Mouse (Mus musculus): Measurements from ENCODE around the gene Tk1. TPM values are rescaled to one million over a fixed set of nuclear protein-coding genes. Genes with fewer than 3 reads are reported as not detected.
A peak's percentile ranks its signal among the peaks of the same experiment; 100 is the strongest.
"Not testable (repeated sequence)": the region's sequence is repeated elsewhere in the genome, so short reads cannot be mapped to it uniquely, and the experiment has no call there.

Gene Tk1
- polyA plus RNA-seq, 1 experiment from 2014 or later = 53.8 TPM

DNA sequence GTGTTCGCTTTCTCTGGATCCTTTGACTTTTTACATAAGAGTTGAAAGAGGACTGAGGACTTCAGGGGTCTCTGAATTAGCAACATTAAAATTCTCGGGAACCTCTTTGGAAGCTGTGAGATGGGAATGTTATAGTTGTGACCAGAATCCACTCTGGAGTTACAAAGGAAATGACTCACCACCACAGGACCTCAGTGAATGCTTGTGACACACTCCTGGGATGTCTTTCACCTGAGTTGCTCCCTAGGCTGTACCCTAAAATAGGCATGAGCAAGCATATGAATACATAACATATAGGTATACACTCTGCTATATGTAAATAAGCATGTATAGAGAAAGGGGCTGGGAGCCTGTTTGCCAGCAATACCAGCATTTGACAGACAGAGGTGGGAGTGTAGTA is 17.5 kb upstream of the Tk1 start:
- Histone ChIP-seq H3K36me3 (no peaks in the 10 kb centered on the region), H3K9ac (no peak overlapping the region), H3K27ac (no peak overlapping the region), H3K27me3 (replicated peaks) (no peaks in the 10 kb centered on the region), H3K4me2 (replicated peaks) (no peak overlapping the region), H3K4me3 (no peak overlapping the region), H3K4me1 (peaks cover 10% of the 10 kb centered on the region), H3K9me3 (no peaks in the 10 kb centered on the region)
- no peak for ATAC-seq (ENCODE audit: low FRiP score, low read depth)
- 87% methylated on average over 2 of the region's 2 CpGs for WGBS

GRCm38 (mm10) chr11:117840910-117841309 is 15.0 kb upstream of the Tk1 start:
- H3K36me3 ChIP-seq = no peaks in the 10 kb centered on the region
- no peak overlapping the region for H3K9ac ChIP-seq
- H3K4me2 ChIP-seq (replicated peaks) = no peak overlapping the region
- no peak for ATAC-seq (ENCODE audit: low FRiP score, low read depth)
- H3K4me3 ChIP-seq = no peak overlapping the region
- H3K9me3 ChIP-seq = no peaks in the 10 kb centered on the region
- H3K27me3 ChIP-seq (replicated peaks) = no peaks in the 10 kb centered on the region
- 44% methylated on average over 1 of the region's 1 CpGs for WGBS
- no peaks in the 10 kb centered on the region for H3K4me1 ChIP-seq
- H3K27ac ChIP-seq = no peak overlapping the region

- no peaks in the 10 kb centered on the region for H3K27me3 ChIP-seq (replicated peaks)
- no peak overlapping the region for H3K4me3 ChIP-seq
- 93% methylated on average over 1 of the region's 1 CpGs for WGBS
- H3K36me3 ChIP-seq = no peaks in the 10 kb centered on the region
- H3K4me2 ChIP-seq (replicated peaks) = no peak overlapping the region
- no peaks in the 10 kb centered on the region for H3K9me3 ChIP-seq
- H3K4me1 ChIP-seq = no peaks in the 10 kb centered on the region
- no peak overlapping the region for H3K9ac ChIP-seq
- H3K27ac ChIP-seq = no peak overlapping the region
- no peak for ATAC-seq (ENCODE audit: low FRiP score, low read depth)
Observed at GRCm38 (mm10) chr11:117839021-117839420, 13.1 kb upstream of the Tk1 start.

DNA sequence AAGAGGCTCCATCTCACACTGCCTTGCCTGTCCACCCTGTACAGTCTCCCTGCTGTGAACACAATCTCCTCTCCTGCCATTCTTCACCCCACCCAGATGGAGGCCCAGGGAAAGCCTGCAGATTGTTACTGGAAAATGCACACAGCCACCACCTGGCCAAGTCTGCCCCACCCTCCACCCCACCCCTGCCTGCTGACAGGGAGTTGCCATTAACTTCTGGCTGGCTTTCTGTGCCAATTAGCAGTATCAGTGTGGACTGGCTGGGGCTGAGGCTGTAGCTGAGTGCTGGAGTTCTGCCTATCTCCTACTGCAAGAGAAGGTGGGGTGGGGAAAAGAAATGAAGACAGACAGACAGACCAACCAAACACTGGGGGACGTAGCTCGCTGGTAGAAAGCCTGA is 12.7 kb upstream of the Tk1 start:
- Histone ChIP-seq H3K4me2 (replicated peaks) (no peak overlapping the region), H3K4me1 (no peaks in the 10 kb centered on the region), H3K36me3 (no peaks in the 10 kb centered on the region), H3K9ac (no peak overlapping the region), H3K27ac (no peak overlapping the region), H3K27me3 (replicated peaks) (no peaks in the 10 kb centered on the region), H3K9me3 (no peaks in the 10 kb centered on the region), H3K4me3 (no peak overlapping the region)
- ATAC-seq (ENCODE audit: low FRiP score, low read depth) = no peak
- 78% methylated on average over 2 of the region's 2 CpGs for WGBS

- no peak overlapping the region for H3K4me3 ChIP-seq
- no peak overlapping the region for H3K9ac ChIP-seq
- whole genome bisulfite sequencing = 26% methylated on average over 13 of the region's 13 CpGs
- H3K4me2 ChIP-seq (replicated peaks) = peak overlapping the region; percentile 36
- no peak for ATAC-seq (ENCODE audit: low FRiP score, low read depth)
- 0 out of 2 replicates have a peak, but pooled peaks cover 7% of the 10 kb centered on the region for H3K4me1 ChIP-seq
- no peaks in the 10 kb centered on the region for H3K27me3 ChIP-seq (replicated peaks)
- no peak overlapping the region for H3K27ac ChIP-seq
- H3K9me3 ChIP-seq = no peaks in the 10 kb centered on the region
- no peaks in the 10 kb centered on the region for H3K36me3 ChIP-seq
Observed at GRCm38 (mm10) chr11:117836306-117836705, 10.4 kb upstream of the Tk1 start.

DNA sequence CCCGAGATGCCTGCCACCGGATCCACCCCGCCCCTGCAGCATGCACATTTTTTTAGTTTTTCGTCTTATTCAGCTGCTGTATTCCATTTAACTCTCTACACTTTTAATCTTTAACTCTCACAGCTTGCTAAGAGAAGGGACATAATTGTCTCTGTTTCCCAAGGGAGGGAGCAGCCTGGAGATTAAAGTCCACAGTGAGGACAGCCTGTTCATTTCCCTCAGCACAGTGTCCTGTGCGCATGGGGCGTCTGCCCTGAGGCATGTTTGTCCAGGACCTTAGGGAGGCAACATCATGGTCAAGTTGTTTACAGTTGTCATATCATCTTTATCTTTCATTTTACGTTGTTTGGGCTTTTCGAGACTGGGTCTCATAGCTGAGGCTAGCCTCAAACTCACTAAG is 8.2 kb upstream of the Tk1 start:
- whole genome bisulfite sequencing = 95% methylated on average over 8 of the region's 8 CpGs
- Histone ChIP-seq H3K27me3 (replicated peaks) (no peaks in the 10 kb centered on the region), H3K9ac (no peak overlapping the region), H3K9me3 (no peaks in the 10 kb centered on the region), H3K4me2 (replicated peaks) (no peak overlapping the region), H3K36me3 (no peaks in the 10 kb centered on the region), H3K27ac (no peak overlapping the region), H3K4me3 (no peak overlapping the region), H3K4me1 (0 out of 2 replicates have a peak, but pooled peaks cover 7% of the 10 kb centered on the region)
- no peak for ATAC-seq (ENCODE audit: low FRiP score, low read depth)

GRCm38 (mm10) chr11:117833509-117833908 is 7.6 kb upstream of the Tk1 start:
- H3K36me3 ChIP-seq; H3K27ac ChIP-seq; H3K4me3 ChIP-seq; H3K4me1 ChIP-seq; ATAC-seq (ENCODE audit: low FRiP score, low read depth); H3K9me3 ChIP-seq; H3K4me2 ChIP-seq (replicated peaks); H3K9ac ChIP-seq; H3K27me3 ChIP-seq (replicated peaks): not testable (repeated sequence)
- 81% methylated on average over 6 of the region's 6 CpGs for WGBS

DNA sequence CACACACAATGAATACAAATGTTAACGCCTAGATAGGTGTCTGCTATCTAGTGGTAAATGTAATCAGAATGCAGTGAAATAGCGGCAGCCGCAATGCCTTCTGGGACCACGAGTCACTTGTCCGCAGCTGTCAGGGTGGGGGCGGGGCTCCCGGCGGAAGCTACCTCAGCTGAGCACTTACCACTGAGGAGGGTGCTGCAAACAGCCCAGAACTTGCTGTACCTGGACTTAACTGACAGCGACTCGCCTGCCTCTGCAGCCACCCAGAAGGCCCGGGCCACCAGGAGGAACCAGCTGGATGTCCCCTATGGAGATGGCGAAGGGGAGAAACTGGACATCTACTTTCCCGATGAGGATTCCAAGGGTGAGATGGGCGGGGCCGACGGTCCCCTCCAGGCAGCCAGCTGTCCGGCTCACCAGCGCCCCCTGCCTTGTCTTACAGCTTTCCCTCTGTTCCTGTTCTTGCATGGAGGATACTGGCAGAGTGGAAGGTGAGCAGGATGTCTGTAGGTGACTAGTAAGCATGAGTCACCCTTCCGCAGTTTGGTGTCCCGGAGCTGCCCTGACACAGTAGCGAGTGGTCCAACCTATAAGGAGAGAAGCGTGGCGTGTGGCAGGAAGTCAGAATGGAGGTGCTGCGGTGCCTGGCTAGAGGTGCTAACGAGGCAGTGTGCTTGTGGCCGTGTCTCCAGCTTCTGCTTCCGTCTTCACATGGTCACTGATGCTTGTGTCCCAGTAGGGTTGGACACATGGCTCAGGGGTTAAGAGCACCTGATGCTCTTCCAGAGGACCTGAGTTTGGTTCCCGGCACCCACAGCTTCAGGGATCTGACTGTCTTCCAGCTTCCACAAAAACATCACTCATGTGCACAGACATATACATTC is 6.4 kb upstream of the Tk1 start:
- no peaks in the 10 kb centered on the region for H3K36me3 ChIP-seq
- no peaks in the 10 kb centered on the region for H3K9me3 ChIP-seq
- 0 out of 2 replicates have a peak overlapping the region, but pooled peaks have one; percentile 26 for H3K9ac ChIP-seq
- peak overlapping the region; percentile 61 for H3K4me2 ChIP-seq (replicated peaks)
- ATAC-seq (ENCODE audit: low FRiP score, low read depth) = peak; percentile 64
- no peak overlapping the region; the same call in 1 of the 2 replicates for H3K27ac ChIP-seq
- peak overlapping the region; percentile 36 for H3K4me3 ChIP-seq
- WGBS = 19% methylated on average over 28 of the region's 28 CpGs
- peaks cover 15% of the 10 kb centered on the region; the same call in 1 of the 2 replicates for H3K4me1 ChIP-seq
- H3K27me3 ChIP-seq (replicated peaks) = no peaks in the 10 kb centered on the region

GRCm38 (mm10) chr11:117830401-117830800 is 4.5 kb upstream of the Tk1 start:
- no peak overlapping the region for H3K4me2 ChIP-seq (replicated peaks)
- ATAC-seq (ENCODE audit: low FRiP score, low read depth) = no peak
- H3K4me1 ChIP-seq = peaks cover 32% of the 10 kb centered on the region
- no peak overlapping the region for H3K9ac ChIP-seq
- no peaks in the 10 kb centered on the region for H3K36me3 ChIP-seq
- 87% methylated on average over 9 of the region's 9 CpGs for WGBS
- H3K9me3 ChIP-seq = no peaks in the 10 kb centered on the region
- no peak overlapping the region for H3K27ac ChIP-seq
- H3K4me3 ChIP-seq = no peak overlapping the region
- no peaks in the 10 kb centered on the region for H3K27me3 ChIP-seq (replicated peaks)

DNA sequence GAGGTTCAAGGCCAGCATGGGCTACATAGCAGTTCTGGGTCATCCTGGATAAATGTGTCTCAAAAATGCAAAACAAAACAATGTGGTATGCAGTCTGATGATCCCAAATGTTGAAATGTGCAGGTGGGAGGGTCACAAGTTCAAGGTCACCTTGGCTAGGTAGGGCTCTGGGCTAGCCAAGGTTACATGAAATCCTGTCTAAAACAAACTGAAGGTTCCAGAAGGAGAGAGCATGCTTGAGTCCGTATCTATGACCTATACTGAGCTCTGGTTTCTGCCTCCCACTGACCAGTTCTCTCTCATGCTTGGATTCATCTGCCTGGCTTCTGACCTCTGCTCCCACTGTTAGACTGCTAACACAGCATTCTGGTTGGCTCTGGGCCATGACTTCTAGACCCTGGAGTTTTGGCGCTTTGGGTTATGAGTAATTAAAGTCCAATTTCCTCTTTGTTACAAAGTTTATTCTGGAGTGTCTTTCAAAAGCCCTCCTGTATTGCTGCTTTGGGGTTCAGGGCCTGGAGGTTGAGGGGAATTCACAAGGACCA is 3.9 kb upstream of the Tk1 start:
- no peak for ATAC-seq (ENCODE audit: low FRiP score, low read depth)
- Histone ChIP-seq H3K36me3 (no peaks in the 10 kb centered on the region), H3K9ac (no peak overlapping the region), H3K4me1 (peaks cover 36% of the 10 kb centered on the region), H3K4me2 (replicated peaks) (no peak overlapping the region), H3K27me3 (replicated peaks) (no peaks in the 10 kb centered on the region), H3K4me3 (no peak overlapping the region), H3K9me3 (no peaks in the 10 kb centered on the region), H3K27ac (no peak overlapping the region)
- WGBS = 81% methylated on average over 2 of the region's 2 CpGs

GRCm38 (mm10) chr11:117828888-117829604 is 3.2 kb upstream of the Tk1 start:
- Histone ChIP-seq H3K9me3 (no peaks in the 10 kb centered on the region), H3K4me2 (replicated peaks) (no peak overlapping the region), H3K27me3 (replicated peaks) (no peaks in the 10 kb centered on the region), H3K9ac (no peak overlapping the region), H3K4me3 (no peak overlapping the region), H3K4me1 (peaks cover 41% of the 10 kb centered on the region), H3K36me3 (no peaks in the 10 kb centered on the region), H3K27ac (no peak overlapping the region)
- no peak for ATAC-seq (ENCODE audit: low FRiP score, low read depth)
- WGBS = 67% methylated on average over 9 of the region's 9 CpGs

DNA sequence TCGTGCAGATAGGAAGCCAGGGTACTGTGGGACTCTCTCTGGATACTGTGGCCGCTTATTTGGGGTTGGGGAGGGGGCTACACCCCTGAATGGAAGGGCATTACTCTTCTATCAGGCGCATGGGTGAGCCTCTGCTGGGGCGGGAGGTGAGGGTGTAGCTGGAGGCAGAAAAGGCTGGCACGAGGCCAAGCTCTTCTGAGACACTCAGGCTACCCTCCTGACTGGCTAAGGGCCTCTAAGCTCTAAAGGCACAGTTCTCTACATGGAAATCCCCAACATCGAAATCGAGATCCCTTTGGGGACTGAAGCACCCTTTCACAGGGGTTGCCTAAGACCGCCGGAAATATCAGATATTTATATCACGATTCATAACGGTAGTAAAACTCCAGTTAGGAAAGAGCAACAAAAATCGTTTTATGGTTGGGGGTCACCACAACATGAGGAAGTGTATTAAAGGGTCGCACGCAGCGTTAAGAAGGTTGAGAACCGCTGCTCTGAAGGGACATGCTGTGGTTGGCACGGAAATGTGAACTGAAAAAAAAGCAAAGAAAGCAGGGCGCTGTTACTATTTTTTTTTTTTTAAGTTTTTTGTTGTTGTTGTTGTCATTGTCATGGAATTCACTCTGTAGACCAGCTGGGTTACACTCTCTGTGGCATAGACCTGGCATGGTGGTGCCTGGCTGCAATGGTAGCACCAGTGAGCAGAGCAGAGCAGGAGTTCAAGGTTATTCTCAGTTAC is 2.4 kb upstream of the Tk1 start:
- Histone ChIP-seq H3K27ac (no peak overlapping the region), H3K27me3 (replicated peaks) (no peaks in the 10 kb centered on the region), H3K4me2 (replicated peaks) (no peak overlapping the region), H3K36me3 (no peaks in the 10 kb centered on the region; the same call in 1 of the 2 replicates), H3K9me3 (no peaks in the 10 kb centered on the region), H3K4me1 (peaks cover 43% of the 10 kb centered on the region), H3K4me3 (no peak overlapping the region), H3K9ac (no peak overlapping the region)
- no peak for ATAC-seq (ENCODE audit: low FRiP score, low read depth)
- WGBS = 84% methylated on average over 18 of the region's 18 CpGs

Measured in neural tube, embryonic 12.5 days (tissue).